Mouse (Mus musculus) forebrain, embryonic 15.5 days (tissue): Measurements from ENCODE around the gene Cep135. TPM values are rescaled to one million over a fixed set of nuclear protein-coding genes. Genes with fewer than 3 reads are reported as not detected.

Experiments used
- ATAC-seq: fragments of 200-750 bp; cut with Nextera tagmentation; replicated peaks from 2 replicates; pipeline ENCODE4 v1.8.0; 2017; ENCODE audit warnings: mild to moderate bottlenecking, moderate TSS enrichment, moderate library complexity
- H3K27ac ChIP-seq: fragments of 300-500 bp; sonication (generic); replicated peaks from 2 replicates; pipeline ENCODE4 v1.5.1; 2015; ENCODE audit warnings: mild to moderate bottlenecking, inconsistent platforms
- H3K27me3 ChIP-seq: fragments of 300-500 bp; sonication (generic); 2 replicates; pipeline ENCODE4 v1.6.1; 2015; ENCODE audit warnings: inconsistent platforms
- H3K36me3 ChIP-seq: fragments of 300-500 bp; sonication (generic); 2 replicates; pipeline ENCODE4 v1.6.1; 2015; ENCODE audit warnings: mild to moderate bottlenecking, inconsistent platforms
- H3K4me1 ChIP-seq: fragments of 300-500 bp; sonication (generic); 2 replicates; pipeline ENCODE4 v1.6.1; 2015; ENCODE audit warnings: inconsistent platforms
- H3K4me2 ChIP-seq: fragments of 300-500 bp; sonication (generic); replicated peaks from 2 replicates; pipeline ENCODE4 v1.6.1; 2015; ENCODE audit warnings: mild to moderate bottlenecking, inconsistent platforms
- H3K4me3 ChIP-seq: fragments of 300-500 bp; sonication (generic); 2 replicates; pipeline ENCODE4 v1.5.1; 2015; ENCODE audit warnings: mild to moderate bottlenecking, inconsistent platforms
- H3K9ac ChIP-seq: fragments of 300-500 bp; sonication (generic); replicated peaks from 2 replicates; pipeline ENCODE4 v1.6.1; 2015; ENCODE audit warnings: mild to moderate bottlenecking, inconsistent platforms
- H3K9me3 ChIP-seq: fragments of 300-500 bp; sonication (generic); 2 replicates; pipeline ENCODE4 v1.6.1; 2016; ENCODE audit warnings: inconsistent platforms
- WGBS: fragments of 180-500 bp; shearing (Covaris S2); methylation state at CpG from one replicate; pipeline ENCODE4 v1.1.7; 2015; ENCODE audit warnings: mixed read lengths; 5-methylcytosine and 5-hydroxymethylcytosine counted together
- polyA plus RNA-seq: library from polyadenylated mRNA; unstranded; fragments of >200 nt; fragmentation: Nextera tagmentation; extraction: Ambion mirVana; gene quantifications from 2 replicates; pipeline ENCODE4 v1.2.1, GENCODE M21; 2015

The Cep135 gene
- polyA plus RNA-seq, 1 experiment from 2014 or later = 5.3 TPM

DNA sequence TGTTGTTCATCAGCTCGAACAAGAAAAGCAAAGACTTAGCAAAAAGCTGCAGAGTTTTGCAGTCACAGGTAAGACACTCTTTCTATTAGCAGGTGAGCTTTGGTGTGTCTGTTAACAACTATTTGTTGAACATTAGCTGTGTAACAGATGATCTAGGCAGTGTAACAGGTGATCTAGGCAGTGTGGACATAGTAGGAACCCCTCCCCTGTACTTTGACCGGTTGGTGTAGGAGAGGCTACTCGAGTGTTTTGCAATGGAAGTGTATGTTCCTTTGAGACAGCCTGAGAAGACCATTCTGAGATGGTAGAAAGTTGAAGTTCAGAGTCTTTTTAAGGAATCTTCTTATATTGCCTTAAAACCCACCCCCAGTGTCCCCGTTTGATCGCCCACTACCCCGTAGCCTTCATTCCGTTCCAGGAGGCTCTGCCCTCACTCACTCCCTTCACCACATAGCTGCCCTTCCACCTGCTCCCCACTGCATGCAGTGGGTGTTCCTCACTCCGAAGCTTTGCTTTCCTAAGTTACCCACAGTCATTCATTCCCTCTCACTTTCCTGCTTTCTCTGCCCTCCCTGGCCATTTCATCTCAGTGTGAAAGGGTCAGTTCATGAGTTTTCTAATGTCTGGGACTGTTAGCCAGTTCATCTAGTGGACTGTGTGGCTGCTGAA, 21.3 kb downstream of the Cep135 start:
- no peak overlapping the region for H3K27ac ChIP-seq
- H3K27me3 ChIP-seq = no peaks in the 10 kb centered on the region
- no peaks in the 10 kb centered on the region for H3K9me3 ChIP-seq
- no peak overlapping the region for H3K4me3 ChIP-seq
- no peak overlapping the region for H3K4me2 ChIP-seq
- no peaks in the 10 kb centered on the region for H3K4me1 ChIP-seq
- H3K9ac ChIP-seq = no peak overlapping the region
- H3K36me3 ChIP-seq = peaks cover 48% of the 10 kb centered on the region
- 94% methylated on average over 8 of the region's 8 CpGs for whole genome bisulfite sequencing
- no peak for ATAC-seq

DNA sequence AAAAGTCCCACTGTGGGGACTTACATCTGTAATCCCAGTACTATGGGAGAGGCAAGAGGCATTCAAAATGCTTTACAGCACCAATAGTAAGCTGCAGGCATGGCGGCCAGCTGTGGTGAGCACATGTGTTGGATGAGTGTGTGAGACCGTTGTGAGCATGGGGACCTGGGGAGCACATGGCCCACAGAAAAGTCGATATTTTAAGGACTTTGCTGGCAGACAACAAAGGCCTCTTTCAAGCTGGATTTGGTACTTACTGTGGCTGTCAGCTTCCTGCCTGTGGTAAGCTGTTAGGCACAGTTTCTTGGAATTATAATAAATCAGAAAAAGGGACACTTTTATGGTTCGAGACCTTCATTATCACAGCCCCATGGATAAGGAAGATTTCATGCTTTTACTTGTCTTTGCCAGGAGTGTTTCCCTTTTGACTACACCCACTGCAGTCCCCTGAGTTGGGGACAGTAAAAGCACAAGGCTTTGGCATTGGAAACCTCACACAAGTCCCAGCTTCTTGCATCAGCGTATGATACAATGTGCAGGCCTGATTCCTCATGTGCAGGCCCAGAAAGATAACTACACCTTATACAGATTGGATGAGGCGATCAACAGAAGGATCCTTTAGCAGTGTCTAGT, 24.5 kb downstream of the Cep135 start:
- no peak for ATAC-seq
- Histone ChIP-seq H3K36me3 (peaks cover 47% of the 10 kb centered on the region), H3K9ac (no peak overlapping the region), H3K4me1 (no peaks in the 10 kb centered on the region), H3K27ac (no peak overlapping the region), H3K4me2 (no peak overlapping the region), H3K9me3 (no peaks in the 10 kb centered on the region), H3K27me3 (no peaks in the 10 kb centered on the region), H3K4me3 (no peak overlapping the region)
- WGBS = 91% methylated on average over 6 of the region's 6 CpGs

- no peaks in the 10 kb centered on the region for H3K4me1 ChIP-seq
- no peak overlapping the region for H3K4me3 ChIP-seq
- ATAC-seq = no peak
- WGBS = 91% methylated on average over 8 of the region's 8 CpGs
- H3K9ac ChIP-seq = no peak overlapping the region
- H3K9me3 ChIP-seq = no peaks in the 10 kb centered on the region
- peaks cover 51% of the 10 kb centered on the region for H3K36me3 ChIP-seq
- no peak overlapping the region for H3K27ac ChIP-seq
- H3K27me3 ChIP-seq = no peaks in the 10 kb centered on the region
- H3K4me2 ChIP-seq = no peak overlapping the region
Measured at GRCm38 (mm10) chr5:76615276-76615675, 26.8 kb downstream of the Cep135 start.

- Histone ChIP-seq H3K27ac (no peak overlapping the region), H3K4me3 (no peak overlapping the region), H3K4me2 (no peak overlapping the region), H3K9me3 (no peaks in the 10 kb centered on the region), H3K4me1 (no peaks in the 10 kb centered on the region), H3K9ac (no peak overlapping the region), H3K27me3 (no peaks in the 10 kb centered on the region), H3K36me3 (peaks cover 48% of the 10 kb centered on the region)
- ATAC-seq = no peak
- WGBS = 88% methylated on average over 2 of the region's 2 CpGs
Measured at GRCm38 (mm10) chr5:76616196-76616747, 27.8 kb downstream of the Cep135 start.

DNA sequence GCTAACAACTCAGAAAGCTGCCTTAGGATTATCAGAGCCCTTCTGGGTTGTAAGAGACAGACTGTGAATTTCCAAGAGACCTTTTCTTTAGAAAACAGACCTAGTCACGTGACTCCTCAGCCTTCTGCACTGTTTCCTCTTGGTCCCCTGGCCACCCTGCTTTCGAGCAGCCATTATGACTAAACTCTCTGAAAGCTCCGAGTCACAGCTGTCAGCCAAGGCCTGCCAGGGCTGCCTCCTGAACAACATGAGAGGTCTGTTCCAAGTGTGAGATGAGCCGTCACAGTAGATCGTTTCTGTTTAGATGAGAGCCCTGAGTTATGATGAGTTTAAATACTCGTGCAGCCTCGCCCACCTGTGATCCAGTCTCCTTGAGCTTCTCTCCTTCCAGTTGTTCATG, 30.3 kb downstream of the Cep135 start:
- no peak overlapping the region for H3K9ac ChIP-seq
- H3K4me1 ChIP-seq = no peaks in the 10 kb centered on the region
- H3K36me3 ChIP-seq = peaks cover 50% of the 10 kb centered on the region
- H3K27ac ChIP-seq = no peak overlapping the region
- H3K4me2 ChIP-seq = no peak overlapping the region
- H3K9me3 ChIP-seq = no peaks in the 10 kb centered on the region
- no peaks in the 10 kb centered on the region for H3K27me3 ChIP-seq
- no peak overlapping the region for H3K4me3 ChIP-seq
- no peak for ATAC-seq
- WGBS = 76% methylated on average over 7 of the region's 7 CpGs

DNA sequence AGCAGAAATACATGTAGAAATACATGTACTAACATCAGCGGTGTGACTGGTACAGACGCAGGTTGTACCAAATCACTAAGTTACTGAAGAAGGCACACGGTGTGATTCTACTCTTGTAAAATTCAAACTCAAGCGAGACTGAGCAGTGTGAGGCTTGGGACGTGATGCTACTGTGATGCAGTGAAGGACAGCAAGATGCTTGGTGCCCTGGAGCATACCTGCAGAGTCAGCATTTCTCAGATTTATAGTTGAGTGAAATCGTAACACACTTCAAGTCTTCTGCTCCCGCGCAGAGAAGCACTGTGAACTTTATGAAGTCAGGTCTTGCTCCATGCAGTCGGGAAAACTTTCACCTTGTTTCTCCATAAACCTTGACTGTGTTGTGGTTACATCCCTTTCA, 35.3 kb downstream of the Cep135 start:
- Histone ChIP-seq H3K27me3 (no peaks in the 10 kb centered on the region), H3K27ac (no peak overlapping the region), H3K9me3 (no peaks in the 10 kb centered on the region), H3K4me1 (no peaks in the 10 kb centered on the region), H3K4me2 (no peak overlapping the region), H3K36me3 (peaks cover 35% of the 10 kb centered on the region), H3K9ac (no peak overlapping the region), H3K4me3 (no peak overlapping the region)
- 97% methylated on average over 9 of the region's 9 CpGs for WGBS
- ATAC-seq = no peak

- Histone ChIP-seq H3K27me3 (no peaks in the 10 kb centered on the region), H3K4me1 (no peaks in the 10 kb centered on the region), H3K4me2 (no peak overlapping the region), H3K4me3 (no peak overlapping the region), H3K27ac (no peak overlapping the region), H3K36me3 (peaks cover 32% of the 10 kb centered on the region), H3K9me3 (no peaks in the 10 kb centered on the region), H3K9ac (no peak overlapping the region)
- 100% methylated on average over 1 of the region's 1 CpGs for WGBS
- ATAC-seq = no peak
Measured at GRCm38 (mm10) chr5:76627770-76628169, 39.3 kb downstream of the Cep135 start.

DNA sequence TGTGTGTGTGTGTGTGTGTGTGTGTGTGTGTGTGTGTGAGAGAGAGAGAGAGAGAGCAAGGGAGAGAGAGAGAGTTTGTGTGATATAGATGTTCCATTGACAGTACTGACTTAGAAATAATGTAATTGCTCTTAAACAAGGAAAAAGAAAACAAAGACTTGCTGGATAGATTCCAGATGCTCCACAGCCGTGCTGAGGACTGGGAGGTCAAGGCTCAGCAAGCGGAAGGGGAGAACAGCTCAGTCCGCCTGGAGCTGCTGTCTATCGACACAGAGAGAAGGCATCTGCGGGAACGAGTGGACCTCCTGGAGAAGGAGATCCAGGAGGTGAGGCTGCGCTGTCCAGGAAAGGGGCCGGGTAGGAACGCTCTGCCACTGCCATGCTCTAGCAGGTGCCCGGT, 45.5 kb downstream of the Cep135 start:
- H3K27me3 ChIP-seq = no peaks in the 10 kb centered on the region
- no peaks in the 10 kb centered on the region for H3K4me1 ChIP-seq
- ATAC-seq = no peak
- no peak overlapping the region for H3K9ac ChIP-seq
- peaks cover 55% of the 10 kb centered on the region for H3K36me3 ChIP-seq
- H3K27ac ChIP-seq = no peak overlapping the region
- H3K9me3 ChIP-seq = no peaks in the 10 kb centered on the region
- H3K4me3 ChIP-seq = no peak overlapping the region
- H3K4me2 ChIP-seq = no peak overlapping the region
- 73% methylated on average over 10 of the region's 10 CpGs for WGBS

- H3K4me1 ChIP-seq = no peaks in the 10 kb centered on the region
- no peaks in the 10 kb centered on the region for H3K27me3 ChIP-seq
- H3K36me3 ChIP-seq = peaks cover 63% of the 10 kb centered on the region
- 87% methylated on average over 2 of the region's 2 CpGs for WGBS
- H3K9ac ChIP-seq = no peak overlapping the region
- H3K4me3 ChIP-seq = no peak overlapping the region
- H3K4me2 ChIP-seq = no peak overlapping the region
- no peak overlapping the region for H3K27ac ChIP-seq
- ATAC-seq = no peak
- no peaks in the 10 kb centered on the region for H3K9me3 ChIP-seq
Measured at GRCm38 (mm10) chr5:76635592-76635991, 47.1 kb downstream of the Cep135 start.

GRCm38 (mm10) chr5:76642076-76642475, 53.6 kb downstream of the Cep135 start:
- no peak for ATAC-seq
- no peaks in the 10 kb centered on the region for H3K27me3 ChIP-seq
- peaks cover 47% of the 10 kb centered on the region for H3K36me3 ChIP-seq
- WGBS = 90% methylated on average over 4 of the region's 4 CpGs
- no peak overlapping the region for H3K9ac ChIP-seq
- no peak overlapping the region for H3K4me3 ChIP-seq
- H3K4me1 ChIP-seq = no peaks in the 10 kb centered on the region
- no peak overlapping the region for H3K27ac ChIP-seq
- H3K4me2 ChIP-seq = no peak overlapping the region
- no peaks in the 10 kb centered on the region for H3K9me3 ChIP-seq

- Histone ChIP-seq H3K4me3 (no peak overlapping the region), H3K4me2 (no peak overlapping the region), H3K4me1 (no peaks in the 10 kb centered on the region), H3K27me3 (no peaks in the 10 kb centered on the region), H3K9ac (no peak overlapping the region), H3K9me3 (no peaks in the 10 kb centered on the region), H3K36me3 (peaks cover 33% of the 10 kb centered on the region), H3K27ac (no peak overlapping the region)
- no peak for ATAC-seq
- 92% methylated on average over 7 of the region's 7 CpGs for WGBS
Measured at GRCm38 (mm10) chr5:76644234-76644633, 55.7 kb downstream of the Cep135 start.

GRCm38 (mm10) chr5:76645091-76645868, 56.8 kb downstream of the Cep135 start:
- WGBS = 93% methylated on average over 10 of the region's 10 CpGs
- no peak overlapping the region for H3K9ac ChIP-seq
- peaks cover 26% of the 10 kb centered on the region for H3K36me3 ChIP-seq
- H3K9me3 ChIP-seq = no peaks in the 10 kb centered on the region
- no peak overlapping the region for H3K4me2 ChIP-seq
- ATAC-seq = no peak
- H3K4me1 ChIP-seq = no peaks in the 10 kb centered on the region
- no peaks in the 10 kb centered on the region for H3K27me3 ChIP-seq
- H3K4me3 ChIP-seq = no peak overlapping the region
- H3K27ac ChIP-seq = no peak overlapping the region
